11 mouse cellular contexts compared by ENCODE assay signal in the genomic region with DNA sequence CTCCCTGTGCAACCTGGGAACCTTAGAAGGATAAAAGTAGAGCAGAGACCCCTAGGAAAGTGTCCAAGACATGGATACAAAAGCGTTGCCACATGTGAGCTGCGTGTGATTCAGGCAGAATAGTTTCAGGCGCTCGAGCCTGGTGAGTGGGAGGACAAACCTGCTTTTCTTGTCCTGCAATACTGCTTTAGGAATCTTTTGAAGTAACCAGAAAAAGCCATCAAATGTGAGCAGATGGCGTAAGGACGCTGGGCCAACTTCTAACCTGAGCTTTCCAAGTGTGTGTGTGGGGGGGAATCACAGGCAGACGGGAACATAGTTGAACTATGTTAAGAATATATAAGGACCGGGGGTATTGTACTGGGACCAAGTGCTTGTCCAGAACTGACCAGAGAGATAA. TPM values are rescaled to one million over a fixed set of nuclear protein-coding genes. Genes with fewer than 3 reads are reported as not detected.
A peak's percentile ranks its signal among the peaks of the same experiment; 100 is the strongest.
DNase-seq lines count a peak whose midpoint lies in the region; ATAC-seq and TF ChIP-seq lines count a peak whose summit lies in the region.
"Had no signal": no experiment of that assay in that cellular context is flagged by ENCODE, and none has a peak within 500 bp of the region (broad histone marks: within the 10 kb centered on the region; RNA-seq: fewer than 3 reads in every experiment).

No protein-coding gene starts in this region.

- no peak overlapping the region for H3K4me2 ChIP-seq in forebrain, embryonic 11.5 days (ENCODE audit: low read depth, low read length, severe bottlenecking)
- H3K4me2 ChIP-seq in forebrain, postnatal 0 days (ENCODE audit: low read depth), result no peak overlapping the region
- no peak overlapping the region for H3K4me2 ChIP-seq in midbrain, postnatal 0 days (ENCODE audit: low read depth, low read length, poor library complexity, severe bottlenecking)
- H3K4me2 ChIP-seq: heart, embryonic 12.5 days had no signal

- no peak overlapping the region for H3K4me3 ChIP-seq in forebrain, embryonic 11.5 days (ENCODE audit: low read depth, low read length)
- no peak overlapping the region for H3K4me3 ChIP-seq in forebrain, postnatal 0 days (ENCODE audit: low read depth, low read length)
- no peak overlapping the region for H3K4me3 ChIP-seq in lung, adult 2 months (replicated peaks; ENCODE audit: extremely low read depth, low read depth, low read length)
- no peak overlapping the region for H3K4me3 ChIP-seq in midbrain, postnatal 0 days (ENCODE audit: low read depth, low read length)
- H3K4me3 ChIP-seq: heart, embryonic 12.5 days; megakaryocyte, embryonic 14.5 days had no signal

- no peak for DNase-seq in forebrain, embryonic 11.5 days (ENCODE audit: low spot score)
- no peak for DNase-seq in forebrain, postnatal 0 days
- peak; percentile 37 to 55 for DNase-seq in lung, adult 18-20 months
- no peak for DNase-seq in lung, postnatal 14 days
- peak; percentile 14 for DNase-seq in lung, adult 2 months
- peak; percentile 58 to 82 for DNase-seq in right cerebral cortex, postnatal 36 days (ENCODE audit: low spot score in 2 of 2)
- DNase-seq in midbrain, postnatal 0 days (ENCODE audit: low spot score), result no peak
- no peak for DNase-seq in adrenal gland, postnatal 25 days

- H3K27ac ChIP-seq in forebrain, embryonic 11.5 days (ENCODE audit: low read depth, low read length), result no peak overlapping the region
- no peak overlapping the region for H3K27ac ChIP-seq in forebrain, postnatal 0 days (ENCODE audit: low read depth, low read length)
- H3K27ac ChIP-seq in midbrain, postnatal 0 days (ENCODE audit: low read depth, low read length), result no peak overlapping the region

- no peak overlapping the region for H3K9ac ChIP-seq in forebrain, embryonic 11.5 days (ENCODE audit: low read length)
- no peak overlapping the region for H3K9ac ChIP-seq in forebrain, postnatal 0 days
- no peak overlapping the region for H3K9ac ChIP-seq in midbrain, postnatal 0 days (replicated peaks; ENCODE audit: low read length, poor library complexity, severe bottlenecking)
- H3K9ac ChIP-seq: heart, embryonic 12.5 days had no signal

- TF ChIP-seq POLR2A in lung, adult 2 months (IDR thresholded peaks at IDR 0.05; ENCODE audit: borderline replicate concordance, extremely low read depth, low read depth, low read length), result no peak

- no peaks in the 10 kb centered on the region for H3K36me3 ChIP-seq in forebrain, embryonic 11.5 days (ENCODE audit: control insufficient read depth, insufficient read depth, low read length)
- H3K36me3 ChIP-seq in forebrain, postnatal 0 days (ENCODE audit: insufficient read depth), result peaks cover 18% of the 10 kb centered on the region
- peaks cover 21% of the 10 kb centered on the region for H3K36me3 ChIP-seq in midbrain, postnatal 0 days (ENCODE audit: insufficient read depth, low read length)
- H3K36me3 ChIP-seq: G1E had no signal

- H3K27me3 ChIP-seq in forebrain, embryonic 11.5 days (ENCODE audit: control insufficient read depth, insufficient read depth, low read length), result no peaks in the 10 kb centered on the region
- no peaks in the 10 kb centered on the region for H3K27me3 ChIP-seq in forebrain, postnatal 0 days (ENCODE audit: insufficient read depth, low read length)
- H3K27me3 ChIP-seq in midbrain, postnatal 0 days (ENCODE audit: insufficient read depth, low read length), result no peaks in the 10 kb centered on the region
- H3K27me3 ChIP-seq: heart, embryonic 12.5 days; megakaryocyte, embryonic 14.5 days had no signal

- no peaks in the 10 kb centered on the region for H3K9me3 ChIP-seq in forebrain, embryonic 11.5 days (ENCODE audit: control insufficient read depth, low read length)
- H3K9me3 ChIP-seq in forebrain, postnatal 0 days (ENCODE audit: low read length), result no peaks in the 10 kb centered on the region
- H3K9me3 ChIP-seq in midbrain, postnatal 0 days (ENCODE audit: low read length), result no peaks in the 10 kb centered on the region
- H3K9me3 ChIP-seq: G1E; heart, embryonic 12.5 days; megakaryocyte, embryonic 14.5 days had no signal

- H3K4me1 ChIP-seq in forebrain, embryonic 11.5 days (replicated peaks; ENCODE audit: control insufficient read depth, insufficient read depth, low read length), result no peaks in the 10 kb centered on the region
- no peaks in the 10 kb centered on the region for H3K4me1 ChIP-seq in forebrain, postnatal 0 days (ENCODE audit: insufficient read depth)
- H3K4me1 ChIP-seq in lung, adult 2 months (ENCODE audit: control insufficient read depth, insufficient read depth, low read length), result no peaks in the 10 kb centered on the region
- H3K4me1 ChIP-seq in midbrain, postnatal 0 days (ENCODE audit: insufficient read depth, low read length), result no peaks in the 10 kb centered on the region

- peak; percentile 29; the same call in 1 of the 2 replicates for ATAC-seq in forebrain, embryonic 11.5 days (replicated peaks; ENCODE audit: low FRiP score)
- no peak for ATAC-seq in forebrain, postnatal 0 days
- no peak for ATAC-seq in midbrain, postnatal 0 days (ENCODE audit: low FRiP score)

- no peak for TF ChIP-seq CTCF in forebrain, postnatal 0 days (IDR thresholded peaks at IDR 0.05; ENCODE audit: low read depth)
- no peak for TF ChIP-seq CTCF in lung, adult 2 months (IDR thresholded peaks at IDR 0.05; ENCODE audit: insufficient read depth, low read length)
- TF ChIP-seq CTCF in midbrain, postnatal 0 days (IDR thresholded peaks at IDR 0.05), result no peak

- WGBS in forebrain, embryonic 11.5 days, result 93% methylated on average over 8 of the region's 8 CpGs
- WGBS in forebrain, postnatal 0 days, result 89% methylated on average over 8 of the region's 8 CpGs
- WGBS in lung, adult 2 months, result 68% methylated on average over 8 of the region's 8 CpGs
- WGBS in midbrain, postnatal 0 days, result 87% methylated on average over 8 of the region's 8 CpGs

RNA-seq across cellular contexts. Expression of gene Map9, which starts 6.7 kb away (rescaled TPM):
- polyA plus RNA-seq in forebrain, embryonic 11.5 days (2014; fragmentation: Nextera tagmentation; extraction: Ambion mirVana), result 13.0 and 15.0 TPM in 2 replicates
- 89.2 and 104 TPM in 2 replicates for total RNA-seq in forebrain, postnatal 0 days (2014; rRNA removed)
- polyA plus RNA-seq in forebrain, postnatal 0 days (2015; fragmentation: Nextera tagmentation; extraction: Ambion mirVana), result 115 and 166 TPM in 2 replicates
- 0.84 and 1.3 TPM in 2 replicates for polyA plus RNA-seq in lung, adult 2 months (2012; rRNA removed)
- 84.6 and 104 TPM in 2 replicates for total RNA-seq in midbrain, postnatal 0 days (2014; rRNA removed)
- polyA plus RNA-seq in midbrain, postnatal 0 days (2015; fragmentation: Nextera tagmentation; extraction: Ambion mirVana), result 158 and 174 TPM in 2 replicates
- 4.9 and 6.7 TPM in 2 replicates for total RNA-seq in adrenal gland, postnatal 25 days (2021)
- polyA plus RNA-seq: G1E had no signal

Comparison
In these comparisons a context has a peak if more than half of its experiments do, and no peak if none do; other contexts are left out.
1. DNase-seq: peak in lung, adult 18-20 months (2 of 2), lung, adult 2 months (single experiment) and right cerebral cortex, postnatal 36 days (2 of 2); none in forebrain, embryonic 11.5 days (single experiment), forebrain, postnatal 0 days (single experiment), lung, postnatal 14 days (single experiment), midbrain, postnatal 0 days (single experiment) and adrenal gland, postnatal 25 days (single experiment).